Mouse (Mus musculus): Measurements from ENCODE around the gene Plcd4.

DNA sequence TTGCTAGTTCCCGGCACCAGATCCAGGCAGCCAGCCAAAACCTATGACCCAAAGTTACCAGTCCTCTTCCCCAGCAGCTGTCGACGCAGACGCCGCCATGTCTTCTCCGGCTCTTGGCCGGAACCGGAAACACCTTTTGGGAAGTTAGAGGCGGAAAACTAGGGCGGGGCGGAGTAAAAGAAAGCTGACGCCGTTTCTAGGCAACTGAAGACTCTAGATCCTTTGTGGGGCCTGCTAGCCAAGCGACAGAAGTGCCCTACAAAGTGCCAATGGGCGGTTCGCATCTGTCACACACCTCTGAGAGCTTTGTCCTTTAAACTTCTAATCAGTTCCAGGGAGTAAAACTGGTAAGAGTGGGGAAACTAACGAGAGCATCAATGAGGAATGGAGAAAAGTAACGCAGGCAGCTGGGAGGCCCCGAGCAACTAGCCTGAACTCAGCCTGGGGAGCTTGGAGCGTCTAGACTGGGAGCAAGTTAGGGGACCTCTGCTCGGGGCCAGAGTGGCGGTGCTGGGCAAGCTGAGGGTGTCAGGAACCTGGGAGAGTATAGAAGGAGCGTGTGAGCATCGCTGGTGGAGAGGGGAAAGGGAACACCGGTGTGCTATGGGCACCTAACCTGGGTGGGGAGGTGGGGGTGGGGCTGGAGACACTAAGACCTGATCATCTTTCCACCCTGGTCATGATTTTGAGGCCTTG, 58.7 kb downstream of the Plcd4 start, which contains the start of the genes Rnf25 and Stk36:
- TF ChIP-seq CTCF (IDR thresholded peaks at IDR 0.05; ENCODE audit: extremely low read depth, insufficient read depth, insufficient read length, insufficient replicate concordance), result no peak
- TF ChIP-seq POLR2A (IDR thresholded peaks at IDR 0.05; ENCODE audit: low read depth, low read length), result peak; percentile 86

All from spleen, adult 2 months (tissue).